Mouse (Mus musculus): ENCODE measurements at regions not wholly inside any gene's neighbourhood (a gene's known extent, or its start where the extent isn't known, plus 50 kb on each side); places are given as distances from the start of the nearest gene placed in this dataset.

GRCm38 (mm10) chr19:52624310-52624709, 360.2 kb downstream of the Ins1 start:
- TF ChIP-seq CTCF (IDR thresholded peaks at IDR 0.05; ENCODE audit: borderline replicate concordance, extremely low read depth, insufficient read depth, insufficient read length): no peak
- TF ChIP-seq POLR2A (IDR thresholded peaks at IDR 0.05; ENCODE audit: borderline replicate concordance, extremely low read depth, insufficient read depth, insufficient read length, poor library complexity, severe bottlenecking): no peak
